In genomic region chr2:115513774-115514231, GRCm38 (mm10) we compare ENCODE assay signal across 9 mouse cellular contexts.
DNase-seq lines count a peak whose midpoint lies in the region; ATAC-seq and TF ChIP-seq lines count a peak whose summit lies in the region.
"Had no signal": no experiment of that assay in that cellular context is flagged by ENCODE, and none has a peak within 500 bp of the region (broad histone marks: within the 10 kb centered on the region; RNA-seq: fewer than 3 reads in every experiment).

No protein-coding gene starts in this region.

- H3K4me2 ChIP-seq in forebrain, postnatal 0 days (ENCODE audit: low read depth): peak overlapping the region; percentile 24; the same call in 1 of the 2 replicates
- peak overlapping the region; percentile 16; the same call in 1 of the 2 replicates for H3K4me2 ChIP-seq in neural tube, embryonic 15.5 days
- H3K4me2 ChIP-seq in midbrain, embryonic 14.5 days (ENCODE audit: low read length): no peak overlapping the region
- H3K4me2 ChIP-seq in midbrain, embryonic 15.5 days: no peak overlapping the region

- WGBS in forebrain, postnatal 0 days: 14% methylated on average over 8 of the region's 8 CpGs
- 4% methylated on average over 8 of the region's 8 CpGs for WGBS in neural tube, embryonic 15.5 days
- WGBS in midbrain, embryonic 14.5 days: 16% methylated on average over 8 of the region's 8 CpGs
- 18% methylated on average over 8 of the region's 8 CpGs for WGBS in midbrain, embryonic 15.5 days

- H3K4me1 ChIP-seq in forebrain, postnatal 0 days (ENCODE audit: insufficient read depth): peaks cover 8% of the 10 kb centered on the region; the same call in 1 of the 2 replicates
- H3K4me1 ChIP-seq in neural tube, embryonic 15.5 days: peaks cover 9% of the 10 kb centered on the region; the same call in 1 of the 2 replicates
- H3K4me1 ChIP-seq in midbrain, embryonic 14.5 days (ENCODE audit: control insufficient read depth, insufficient read depth, low read length): peaks cover 5% of the 10 kb centered on the region; the same call in 1 of the 2 replicates
- H3K4me1 ChIP-seq in midbrain, embryonic 15.5 days: peaks cover 3% of the 10 kb centered on the region; the same call in 1 of the 2 replicates
- H3K4me1 ChIP-seq: megakaryocyte, embryonic 14.5 days had no signal

- no peaks in the 10 kb centered on the region for H3K27me3 ChIP-seq in forebrain, postnatal 0 days (ENCODE audit: insufficient read depth, low read length)
- peaks cover 4% of the 10 kb centered on the region; the same call in 1 of the 2 replicates for H3K27me3 ChIP-seq in neural tube, embryonic 15.5 days (replicated peaks)
- no peaks in the 10 kb centered on the region for H3K27me3 ChIP-seq in midbrain, embryonic 14.5 days (ENCODE audit: control insufficient read depth, insufficient read depth, low read length)
- no peaks in the 10 kb centered on the region; the same call in 1 of the 2 replicates for H3K27me3 ChIP-seq in midbrain, embryonic 15.5 days (replicated peaks)
- H3K27me3 ChIP-seq: megakaryocyte, embryonic 14.5 days had no signal

- ATAC-seq in forebrain, postnatal 0 days: peak; percentile 53
- no peak for ATAC-seq in neural tube, embryonic 15.5 days (ENCODE audit: low FRiP score)
- no peak for ATAC-seq in midbrain, embryonic 14.5 days (ENCODE audit: low FRiP score, low TSS enrichment)
- ATAC-seq in midbrain, embryonic 15.5 days (replicated peaks): no peak

- no peak overlapping the region for H3K9ac ChIP-seq in forebrain, postnatal 0 days
- H3K9ac ChIP-seq in neural tube, embryonic 15.5 days (replicated peaks): no peak overlapping the region
- H3K9ac ChIP-seq in midbrain, embryonic 14.5 days (replicated peaks; ENCODE audit: low read length): no peak overlapping the region
- no peak overlapping the region for H3K9ac ChIP-seq in midbrain, embryonic 15.5 days

- DNase-seq in layer of hippocampus, postnatal 10 days (ENCODE audit: low spot score in 2 of 2): peak; percentile 20 to 28
- no peak for DNase-seq in layer of hippocampus, adult 11-12 months (ENCODE audit: low spot score)
- peak; percentile 29 for DNase-seq in adrenal gland, adult 8-10 months
- DNase-seq in forebrain, postnatal 0 days: peak; percentile 73
- DNase-seq in kidney, postnatal 14 days: peak; percentile 61
- no peak for DNase-seq in midbrain, embryonic 14.5 days

- no peak overlapping the region for H3K4me3 ChIP-seq in forebrain, postnatal 0 days (ENCODE audit: low read depth, low read length)
- H3K4me3 ChIP-seq in neural tube, embryonic 15.5 days (replicated peaks): no peak overlapping the region
- no peak overlapping the region for H3K4me3 ChIP-seq in midbrain, embryonic 14.5 days (replicated peaks; ENCODE audit: low read depth, low read length)
- no peak overlapping the region for H3K4me3 ChIP-seq in midbrain, embryonic 15.5 days
- H3K4me3 ChIP-seq: megakaryocyte, embryonic 14.5 days had no signal

- peak overlapping the region; percentile 67 for H3K27ac ChIP-seq in forebrain, postnatal 0 days (ENCODE audit: low read depth, low read length)
- no peak overlapping the region for H3K27ac ChIP-seq in neural tube, embryonic 15.5 days (replicated peaks)
- no peak overlapping the region for H3K27ac ChIP-seq in midbrain, embryonic 14.5 days (replicated peaks; ENCODE audit: low read depth, low read length)
- H3K27ac ChIP-seq in midbrain, embryonic 15.5 days: no peak overlapping the region

- no peaks in the 10 kb centered on the region for H3K9me3 ChIP-seq in forebrain, postnatal 0 days (ENCODE audit: low read length)
- H3K9me3 ChIP-seq in neural tube, embryonic 15.5 days (replicated peaks): no peaks in the 10 kb centered on the region
- no peaks in the 10 kb centered on the region for H3K9me3 ChIP-seq in midbrain, embryonic 14.5 days (ENCODE audit: control insufficient read depth, low read length)
- no peaks in the 10 kb centered on the region for H3K9me3 ChIP-seq in midbrain, embryonic 15.5 days

- no peak for TF ChIP-seq CTCF in forebrain, postnatal 0 days (IDR thresholded peaks at IDR 0.05; ENCODE audit: low read depth)

- no peaks in the 10 kb centered on the region for H3K36me3 ChIP-seq in forebrain, postnatal 0 days (ENCODE audit: insufficient read depth)
- H3K36me3 ChIP-seq in neural tube, embryonic 15.5 days: no peaks in the 10 kb centered on the region
- H3K36me3 ChIP-seq in midbrain, embryonic 14.5 days (ENCODE audit: control insufficient read depth, insufficient read depth, low read length): no peaks in the 10 kb centered on the region
- H3K36me3 ChIP-seq in midbrain, embryonic 15.5 days (replicated peaks): no peaks in the 10 kb centered on the region

Comparison
In these comparisons a context has a peak if more than half of its experiments do, and no peak if none do; other contexts are left out.
1. DNase-seq: peak in layer of hippocampus, postnatal 10 days (2 of 2), adrenal gland, adult 8-10 months (single experiment), forebrain, postnatal 0 days (single experiment) and kidney, postnatal 14 days (single experiment); none in layer of hippocampus, adult 11-12 months (single experiment) and midbrain, embryonic 14.5 days (single experiment).
2. H3K4me2 ChIP-seq: peak in forebrain, postnatal 0 days (single experiment) and neural tube, embryonic 15.5 days (single experiment); none in midbrain, embryonic 14.5 days (single experiment) and midbrain, embryonic 15.5 days (single experiment).